13 mouse cellular contexts compared by ENCODE assay signal in genomic region chr2:107232885-107233284, GRCm38 (mm10). TPM values are rescaled to one million over a fixed set of nuclear protein-coding genes. Genes with fewer than 3 reads are reported as not detected.
"Had no signal": no experiment of that assay in that cellular context is flagged by ENCODE, and none has a peak within 500 bp of the region (broad histone marks: within the 10 kb centered on the region; RNA-seq: fewer than 3 reads in every experiment).

No protein-coding gene starts in this region.

- DNase-seq: kidney, adult 8-10 months; kidney, postnatal 25 days; midbrain, embryonic 14.5 days had no signal

- H3K4me3 ChIP-seq: left cerebral cortex, adult 2 months; limb, embryonic 10.5 days; liver, embryonic 15.5 days; lung, embryonic 15.5 days; neural tube, embryonic 12.5 days had no signal

- H3K4me2 ChIP-seq: liver, embryonic 11.5 days; liver, embryonic 15.5 days; lung, embryonic 15.5 days; neural tube, embryonic 12.5 days had no signal

- H3K4me1 ChIP-seq: limb, embryonic 10.5 days; liver, embryonic 15.5 days; lung, embryonic 15.5 days; neural tube, embryonic 12.5 days had no signal

- ATAC-seq: inflammation-experienced regulatory T-cells, adult 6 months; intestine, postnatal 0 days had no signal

- H3K9me3 ChIP-seq: limb, embryonic 10.5 days; liver, embryonic 15.5 days; lung, embryonic 15.5 days; neural tube, embryonic 12.5 days had no signal

- H3K9ac ChIP-seq: liver, embryonic 15.5 days; lung, embryonic 15.5 days; neural tube, embryonic 12.5 days had no signal

- H3K27ac ChIP-seq: left cerebral cortex, adult 2 months; limb, embryonic 10.5 days; liver, embryonic 15.5 days; lung, embryonic 15.5 days; macrophage; neural tube, embryonic 12.5 days had no signal

- H3K36me3 ChIP-seq: limb, embryonic 10.5 days; liver, embryonic 15.5 days; lung, embryonic 15.5 days; neural tube, embryonic 12.5 days had no signal

- H3K27me3 ChIP-seq: liver, embryonic 15.5 days; lung, embryonic 15.5 days; neural tube, embryonic 12.5 days had no signal

RNA-seq across cellular contexts. Expression of gene Kcna4, which starts 57.6 kb away (rescaled TPM):
- total RNA-seq: neutrophil, adult 5-6 weeks had no signal
- polyA plus RNA-seq: inflammation-experienced regulatory T-cells, adult 6 months; liver, embryonic 11.5 days; macrophage had no signal
